Mouse (Mus musculus): ENCODE results near the gene Esyt1.
"Not testable (repeated sequence)": the region's sequence is repeated elsewhere in the genome, so short reads cannot be mapped to it uniquely, and the experiment has no call there.

Gene Esyt1

DNA sequence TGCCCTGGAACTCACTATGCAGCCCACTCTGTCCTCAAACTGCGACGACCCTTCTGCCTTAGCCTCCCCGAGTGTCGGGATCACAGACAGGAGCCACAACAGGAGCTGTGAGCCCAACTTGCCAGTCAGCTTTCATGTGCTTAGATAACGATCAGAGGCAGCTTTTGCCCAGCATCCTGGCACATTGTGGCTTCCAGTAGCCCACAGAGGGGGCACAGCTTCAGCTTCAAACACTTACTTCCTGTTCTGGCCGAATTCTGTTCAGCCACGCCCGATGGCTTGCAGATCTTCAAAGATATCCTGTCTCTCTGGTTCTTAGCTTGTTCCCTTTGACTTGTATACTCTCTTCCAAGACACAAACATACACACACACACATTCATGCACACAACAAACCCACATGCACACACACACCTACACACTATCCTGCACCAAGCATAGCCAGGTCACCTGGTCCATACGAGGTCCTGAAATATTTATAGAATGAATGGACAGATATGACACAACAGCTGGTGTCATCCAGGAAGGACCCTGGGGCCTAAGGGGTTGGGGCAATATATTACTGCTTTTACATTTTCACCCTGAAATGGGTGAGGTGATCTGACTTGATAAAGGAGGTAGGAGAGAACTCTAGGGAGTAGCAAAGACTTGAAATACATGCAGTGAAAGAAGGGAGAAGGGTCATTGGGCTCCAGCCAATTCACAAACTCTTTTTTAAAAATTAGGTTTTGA is 20.9 kb downstream of the Esyt1 start:
- in situ Hi-C loops (cut with MseI, MboI): no loop called here

DNA sequence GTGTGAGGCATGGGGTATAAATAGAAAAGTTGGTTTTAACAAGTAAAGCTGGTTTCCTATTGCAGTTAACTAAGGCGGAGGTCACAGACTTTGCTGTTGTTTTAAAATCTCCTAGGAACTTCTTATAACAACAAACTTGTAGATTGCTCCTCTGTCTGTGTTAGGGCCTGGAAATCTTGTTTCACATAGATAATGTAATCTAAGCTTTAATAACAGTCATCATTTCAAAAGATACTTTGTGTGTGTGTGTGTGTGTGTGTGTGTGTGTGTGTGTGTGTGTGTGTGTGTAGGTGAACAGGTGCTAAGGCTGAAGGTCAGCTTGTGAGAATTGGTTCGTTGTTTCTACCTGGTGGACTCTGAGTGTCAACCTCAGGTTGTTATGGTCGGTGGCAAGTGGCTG is 21.7 kb downstream of the Esyt1 start:
- in situ Hi-C loops (cut with MseI, MboI): no loop called here

GRCm38 (mm10) chr10:128503532-128503931 is 22.1 kb downstream of the Esyt1 start:
- in situ Hi-C loops (cut with MseI, MboI): no loop called here

DNA sequence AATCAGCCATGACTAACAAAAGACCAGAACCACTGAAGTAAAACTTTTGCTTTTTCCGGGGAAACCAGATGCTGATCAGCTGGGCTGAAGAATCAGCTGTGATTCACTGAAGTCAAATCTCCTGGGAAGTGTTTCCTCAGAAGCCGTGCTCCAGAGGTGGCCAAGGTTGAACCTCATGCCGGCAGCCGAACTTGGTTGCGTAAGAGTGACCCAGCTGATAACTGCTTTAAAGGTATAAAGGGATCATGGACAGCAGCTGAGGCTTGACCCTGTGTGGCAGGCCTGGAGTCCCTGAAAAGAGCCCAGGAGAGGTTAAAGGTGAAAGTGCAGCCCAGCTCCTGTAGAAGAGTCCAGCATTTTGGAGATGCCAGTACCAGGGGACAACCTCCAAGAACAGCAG is 23.3 kb downstream of the Esyt1 start:
- in situ Hi-C loops (cut with MseI, MboI): no loop called here

- in situ Hi-C loops (cut with MseI, MboI): no loop called here
These were observed 26.5 kb downstream of the Esyt1 start for GRCm38 (mm10) chr10:128499116-128499671.

- in situ Hi-C loops (cut with MseI, MboI): no loop called here
These were observed 27.1 kb downstream of the Esyt1 start, which contains the start of gene Myl6b for GRCm38 (mm10) chr10:128498590-128498989. Myl6b (minus strand) TSS chr10:128498685.

GRCm38 (mm10) chr10:128497134-128497737 is 28.4 kb downstream of the Esyt1 start:
- in situ Hi-C loops (cut with MseI, MboI): no loop called here

DNA sequence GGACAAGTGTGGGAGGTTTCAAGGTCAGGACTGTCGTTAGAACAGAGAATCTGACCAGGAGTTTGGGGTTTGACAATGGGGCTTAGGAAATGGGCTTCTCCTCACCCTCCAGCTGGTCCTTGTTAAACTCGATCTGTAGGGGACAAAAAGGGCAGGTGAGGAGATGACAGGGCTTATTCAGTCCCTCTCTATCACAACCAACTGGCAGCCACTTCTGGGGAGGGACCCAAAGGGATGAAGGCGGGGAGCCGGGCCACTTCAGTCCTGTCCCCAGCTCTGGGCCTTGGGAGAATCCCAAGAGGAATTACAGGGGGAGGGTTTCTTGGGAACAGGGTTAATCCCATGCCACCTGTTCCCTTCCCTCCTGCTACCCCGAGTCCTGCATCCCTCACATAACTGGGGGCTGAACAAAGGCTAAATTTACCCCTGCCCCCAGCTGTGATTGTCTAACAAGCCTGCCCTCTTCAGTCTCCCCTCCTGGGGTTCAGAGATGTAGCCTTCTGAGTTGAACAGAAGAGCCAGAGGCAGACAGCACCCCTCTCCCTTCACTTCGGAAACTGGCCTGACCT is 29.1 kb downstream of the Esyt1 start:
- in situ Hi-C loops (cut with MseI, MboI): no loop called here

DNA sequence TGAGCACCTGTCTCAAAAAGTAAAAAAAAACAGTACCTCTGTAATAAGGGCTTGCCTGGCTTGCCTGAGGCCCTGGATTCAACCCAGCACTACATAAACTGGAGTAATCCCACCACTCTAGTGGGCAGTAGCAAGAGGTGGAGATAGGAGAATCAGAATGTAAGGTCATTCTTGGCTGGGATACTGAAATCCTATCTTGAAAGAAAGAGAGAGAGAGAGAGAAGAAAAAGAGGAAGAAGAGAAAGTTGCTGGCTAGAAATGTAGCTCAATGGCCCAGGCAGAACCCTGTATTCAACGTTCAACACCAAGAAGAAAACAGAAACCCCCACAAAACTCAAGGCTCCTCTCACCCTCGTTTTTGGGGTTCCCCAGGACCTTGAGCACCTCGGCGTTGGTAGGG is 29.8 kb downstream of the Esyt1 start:
- in situ Hi-C loops (cut with MseI, MboI): no loop called here

- in situ Hi-C loops (cut with MseI, MboI): no loop called here
These were observed 30.4 kb downstream of the Esyt1 start for GRCm38 (mm10) chr10:128495270-128495669.

DNA sequence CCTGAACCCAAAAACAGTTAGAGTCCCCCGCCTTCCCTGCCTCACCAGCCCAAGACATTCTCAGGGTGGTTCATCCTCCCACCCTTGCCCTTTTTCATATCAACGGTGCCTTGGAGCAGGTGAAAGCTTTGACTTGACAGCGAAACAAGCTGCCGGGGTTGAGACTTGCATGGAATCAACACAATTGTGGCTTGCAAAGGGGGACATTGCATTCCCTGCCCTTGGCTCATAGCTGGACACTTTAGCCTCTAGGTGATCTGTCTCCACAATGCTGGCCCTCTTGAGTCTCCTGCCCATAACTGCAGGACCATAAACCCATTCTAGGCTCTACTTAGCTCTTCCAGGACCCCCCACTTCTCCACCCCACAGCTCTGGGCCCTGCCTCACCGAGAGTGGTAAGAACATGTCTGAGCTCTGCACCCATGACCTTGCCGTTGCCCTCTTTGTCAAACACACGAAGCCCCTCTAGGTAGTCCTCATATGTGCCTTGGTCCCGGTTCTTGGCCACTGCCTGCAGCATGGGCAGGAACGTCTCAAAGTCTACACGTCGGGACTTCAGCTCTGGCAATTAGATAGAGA is 30.9 kb downstream of the Esyt1 start:
- in situ Hi-C loops (cut with MseI, MboI): no loop called here

DNA sequence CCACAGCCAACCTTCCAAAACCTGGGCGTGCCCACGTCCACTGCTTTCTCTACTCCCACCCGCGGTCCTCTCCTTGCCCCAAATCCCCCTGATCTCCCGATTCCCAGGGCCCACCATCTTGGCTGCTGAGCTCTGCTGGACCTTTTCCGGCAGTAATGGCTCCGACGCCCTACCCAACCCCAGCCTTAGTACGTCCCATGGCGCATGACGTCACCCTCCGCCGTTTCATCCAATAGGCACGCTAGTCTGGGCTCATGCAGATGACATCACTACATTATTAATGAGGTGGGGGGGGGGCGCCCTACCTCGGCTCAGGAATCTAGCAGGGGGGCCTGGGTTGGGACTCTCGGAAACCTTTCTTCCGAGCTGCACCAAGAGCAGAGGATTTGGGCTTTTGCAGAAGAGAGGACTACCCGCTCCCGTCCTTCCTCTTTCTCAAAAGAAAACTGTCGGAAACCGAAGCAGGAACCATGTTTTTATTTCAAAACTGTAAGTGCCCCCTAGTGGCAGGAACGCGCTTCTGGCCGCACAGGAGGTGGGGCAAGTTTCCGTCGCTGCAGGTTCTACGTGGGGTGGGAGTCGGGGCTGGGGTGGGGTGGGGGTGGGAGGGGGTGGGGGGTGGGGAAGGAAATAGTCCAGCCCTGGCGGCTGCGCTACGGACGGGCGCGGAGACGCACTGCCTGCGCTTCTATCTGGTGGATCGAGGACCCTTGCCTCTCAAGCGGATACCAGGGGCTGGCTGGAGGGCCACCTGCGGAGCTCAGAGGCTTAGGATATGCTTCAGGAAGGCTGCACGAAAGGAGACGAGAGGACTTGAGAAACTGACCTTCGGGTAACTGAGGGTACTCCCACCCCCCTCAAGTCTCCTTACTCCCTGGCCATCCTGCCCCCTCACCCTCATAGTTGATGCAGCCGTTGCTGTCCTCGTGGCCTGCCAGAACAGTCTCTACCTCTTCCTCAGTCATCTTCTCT is 31.7 kb downstream of the Esyt1 start, which contains the start of gene Myl6:
Gene Myl6, minus strand, starts transcription at position 451 of the 972 bp plus-strand sequence.
- in situ Hi-C loops (cut with MseI, MboI): no loop called here

DNA sequence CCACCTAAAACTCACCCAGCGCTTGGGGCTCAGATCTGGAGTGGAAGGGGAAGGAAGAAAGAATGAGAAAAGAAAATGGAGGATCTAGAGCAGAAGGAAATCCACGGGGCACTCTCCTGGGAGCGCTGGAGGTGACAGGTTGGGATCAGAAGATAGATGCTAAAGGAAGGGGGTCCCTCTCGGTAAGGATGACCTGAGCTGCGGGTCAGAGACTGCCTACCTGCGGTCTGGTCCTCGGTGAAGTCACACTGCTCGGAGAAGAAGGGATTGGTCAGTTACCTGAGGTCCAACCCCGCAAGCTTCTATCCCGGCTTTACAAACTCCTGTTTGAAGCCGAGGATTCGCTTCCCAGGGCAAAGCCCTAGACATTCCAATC is 32.4 kb downstream of the Esyt1 start:
- in situ Hi-C loops (cut with MseI, MboI): no loop called here

DNA sequence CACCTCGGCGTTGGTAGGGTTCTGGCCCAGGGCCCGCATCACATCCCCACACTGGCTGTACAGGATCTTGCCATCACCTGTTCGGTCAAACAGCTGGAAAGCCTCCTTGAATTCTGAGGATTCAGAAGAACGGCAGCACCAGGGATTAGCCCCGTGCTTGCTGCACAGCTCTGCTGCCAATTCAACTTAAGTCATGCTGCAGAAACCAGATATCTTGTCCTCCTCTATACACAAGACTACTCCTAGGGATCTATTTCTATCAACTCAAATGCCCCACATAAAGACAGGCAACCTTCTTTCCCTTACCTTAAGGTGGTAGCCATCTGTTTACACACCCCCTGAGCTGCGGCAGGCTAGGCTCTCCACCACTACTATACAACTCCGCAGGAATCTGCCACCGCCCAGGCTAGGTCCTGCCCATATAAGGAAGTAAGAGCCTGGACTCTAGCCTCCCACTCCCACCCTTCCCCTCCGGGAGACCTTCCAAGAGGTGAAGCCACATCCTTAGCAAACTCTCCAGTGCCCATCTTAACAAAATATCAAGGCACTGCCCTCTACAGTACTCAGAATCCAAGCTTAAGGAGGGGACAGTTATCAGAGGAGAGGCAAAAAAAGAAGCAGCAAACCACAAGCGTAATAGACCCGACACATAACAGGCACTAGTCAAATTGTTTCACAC is 32.9 kb downstream of the Esyt1 start:
- in situ Hi-C loops (cut with MseI, MboI): no loop called here

GRCm38 (mm10) chr10:128492051-128492450 is 33.6 kb downstream of the Esyt1 start:
- in situ Hi-C loops (cut with MseI, MboI): not testable (repeated sequence)

DNA sequence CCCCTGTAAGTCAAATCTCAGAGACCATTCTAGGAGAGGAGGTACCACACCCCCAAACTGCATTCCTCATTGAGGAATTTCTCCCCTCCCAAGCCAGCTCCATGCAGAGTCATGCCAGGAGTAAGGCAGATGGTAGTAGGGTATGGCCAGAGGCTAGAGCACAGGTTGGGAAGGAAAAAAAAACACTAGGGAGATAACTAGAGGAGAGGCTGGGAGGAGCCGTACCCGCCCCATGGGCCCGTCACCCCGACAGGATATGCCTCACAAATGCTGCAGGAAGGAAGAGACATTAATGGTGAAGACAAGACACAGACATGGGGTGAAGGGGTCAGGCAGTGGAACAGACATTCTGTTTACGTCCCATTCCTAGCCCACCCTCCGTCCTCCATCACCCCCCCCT is 34.2 kb downstream of the Esyt1 start:
- in situ Hi-C loops (cut with MseI, MboI): no loop called here

DNA sequence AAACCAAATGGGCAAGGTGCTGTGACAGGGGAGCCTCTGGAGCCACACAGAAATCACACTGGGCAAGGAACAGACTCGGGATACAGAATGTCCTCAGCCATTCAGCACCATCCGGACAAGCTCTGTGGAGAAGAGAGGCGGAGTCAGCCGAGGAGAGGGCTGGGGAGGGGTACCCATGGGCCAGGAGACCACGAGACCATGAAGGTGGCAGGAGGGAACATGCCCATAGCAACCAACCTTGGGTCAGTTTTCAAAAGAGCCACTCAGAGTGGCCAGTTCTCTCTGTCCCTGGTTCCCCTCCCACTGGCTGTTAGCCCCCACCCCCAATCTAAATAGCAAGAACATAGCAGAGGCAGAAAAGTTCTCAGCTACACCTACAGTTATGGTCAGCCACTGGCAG is 34.8 kb downstream of the Esyt1 start:
- in situ Hi-C loops (cut with MseI, MboI): no loop called here

DNA sequence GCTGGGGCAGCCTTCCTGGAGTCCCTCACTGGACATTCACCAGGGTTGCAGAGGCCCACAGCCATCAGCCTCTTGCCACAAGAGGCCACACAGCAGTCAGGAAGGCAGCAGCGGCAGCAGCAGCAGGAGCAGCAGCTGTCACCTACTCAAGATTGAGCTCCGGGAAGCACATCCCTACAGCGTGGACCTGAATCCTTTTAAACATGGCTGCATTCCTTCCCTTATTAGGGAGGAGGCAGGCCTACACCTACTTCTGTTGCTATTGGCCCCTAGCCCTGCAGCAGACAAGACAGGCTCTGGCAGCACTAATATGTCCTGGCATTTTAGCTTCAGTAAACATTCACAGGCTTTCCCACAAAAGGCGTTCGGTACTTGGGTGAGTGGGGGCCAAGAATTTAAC is 35.4 kb downstream of the Esyt1 start:
- in situ Hi-C loops (cut with MseI, MboI): no loop called here

- in situ Hi-C loops (cut with MseI, MboI): no loop called here
These were observed 35.9 kb downstream of the Esyt1 start for GRCm38 (mm10) chr10:128489785-128490184.

DNA sequence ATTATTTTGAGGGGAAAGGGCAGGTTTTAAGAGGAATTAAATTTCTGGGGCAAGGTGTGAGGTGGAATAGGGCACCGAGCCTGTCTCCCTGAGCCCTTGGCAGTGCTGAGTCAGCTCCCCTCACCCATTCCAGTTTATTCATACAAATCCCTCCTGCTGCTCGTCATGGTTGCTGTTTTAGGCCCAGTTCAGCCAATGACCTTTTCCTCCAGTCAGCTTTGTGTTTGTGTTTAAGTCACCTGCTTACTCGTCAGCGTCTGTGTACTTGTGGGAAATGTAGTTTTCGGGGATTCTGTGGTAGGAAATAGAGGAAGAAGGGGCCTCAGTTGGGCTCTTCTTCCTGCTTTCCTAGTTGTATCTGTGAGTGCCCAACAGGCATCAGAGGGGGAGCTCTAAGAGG is 36.3 kb downstream of the Esyt1 start:
- in situ Hi-C loops (cut with MseI, MboI): no loop called here

GRCm38 (mm10) chr10:128488776-128489175 is 36.9 kb downstream of the Esyt1 start:
- in situ Hi-C loops (cut with MseI, MboI): no loop called here
